Mouse (Mus musculus): ENCODE results near the gene Gabbr2. TPM values are rescaled to one million over a fixed set of nuclear protein-coding genes. Genes with fewer than 3 reads are reported as not detected.
A peak's percentile ranks its signal among the peaks of the same experiment; 100 is the strongest.

The Gabbr2 gene
- polyA plus RNA-seq, 1 experiment from 2014 or later, result 0.17 TPM

DNA sequence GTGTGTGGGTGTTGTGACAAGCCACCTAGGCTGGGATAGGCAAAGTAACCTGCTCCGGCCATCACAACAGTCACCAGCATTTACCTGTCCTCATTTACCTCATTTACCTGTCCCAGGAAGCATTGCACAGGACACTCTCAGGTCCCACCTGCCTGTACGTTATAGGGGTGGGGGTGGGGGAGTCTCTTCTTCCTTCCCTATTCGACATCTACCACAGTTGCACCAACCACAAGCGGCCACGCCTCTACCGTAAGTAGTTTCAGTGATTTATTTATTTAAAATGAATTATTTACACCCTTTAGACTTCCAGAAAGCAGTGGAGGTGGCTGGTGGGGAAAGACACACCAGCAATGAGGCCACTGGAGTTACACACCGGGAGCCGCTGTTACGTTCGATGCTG, 123.9 kb downstream of the Gabbr2 start:
- 75% methylated on average over 10 of the region's 10 CpGs for WGBS
- Histone ChIP-seq H3K36me3 (ENCODE audit: control insufficient read depth, insufficient read depth, low read length) (no peaks in the 10 kb centered on the region), H3K4me2 (ENCODE audit: low read depth, low read length) (no peak overlapping the region), H3K9me3 (ENCODE audit: control insufficient read depth, low read length) (no peaks in the 10 kb centered on the region), H3K4me3 (ENCODE audit: low read length) (no peak overlapping the region), H3K27me3 (replicated peaks; ENCODE audit: control insufficient read depth, insufficient read depth, low read length) (0 out of 2 replicates have a peak, but pooled peaks cover 2% of the 10 kb centered on the region), H3K9ac (ENCODE audit: low read depth, low read length) (no peak overlapping the region), H3K27ac (ENCODE audit: low read length) (no peak overlapping the region), H3K4me1 (ENCODE audit: control insufficient read depth, insufficient read depth, low read length) (peaks cover 9% of the 10 kb centered on the region; the same call in 1 of the 2 replicates)
- ATAC-seq, result no peak

DNA sequence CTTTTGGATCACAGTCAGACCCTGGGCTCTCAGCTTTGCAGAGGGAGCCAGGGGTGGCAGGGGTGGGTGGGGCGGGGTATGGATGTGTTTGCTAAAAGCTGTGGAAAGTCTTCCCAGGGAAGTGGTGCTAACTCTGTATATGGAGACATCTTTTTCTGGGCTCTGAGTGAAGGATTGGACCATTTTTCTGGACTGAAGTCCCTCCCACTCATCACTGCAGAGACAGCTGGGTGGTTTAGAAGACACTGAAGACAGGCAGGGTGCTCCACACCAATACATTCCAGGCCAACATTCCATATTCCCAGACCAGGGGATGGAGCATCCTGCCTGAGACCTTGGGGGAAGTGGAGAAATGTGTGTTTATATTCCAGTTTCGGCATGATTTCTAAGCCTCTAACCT, 125.6 kb downstream of the Gabbr2 start:
- 54% methylated on average over 2 of the region's 2 CpGs for WGBS

DNA sequence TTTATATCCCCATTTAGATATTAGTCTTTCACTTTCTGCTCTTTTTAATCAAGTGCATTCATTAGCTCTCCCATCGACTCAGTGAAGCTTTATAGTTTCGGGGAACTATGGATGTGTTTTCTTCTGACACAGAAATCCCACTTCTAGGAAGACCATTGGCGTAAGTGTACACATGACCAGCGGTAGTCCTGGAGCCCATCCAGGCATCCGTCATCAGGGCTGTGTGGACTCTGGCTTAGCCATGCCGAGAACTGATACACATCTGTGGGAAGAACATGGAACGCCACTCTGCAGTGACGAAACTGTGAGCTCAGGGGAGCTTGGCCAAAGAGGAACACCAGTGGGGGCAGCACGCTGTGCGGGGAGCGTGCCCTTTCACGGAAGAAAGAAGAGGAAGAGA, 128.0 kb downstream of the Gabbr2 start:
- H3K36me3 ChIP-seq (ENCODE audit: control insufficient read depth, insufficient read depth, low read length), result no peaks in the 10 kb centered on the region
- ATAC-seq, result no peak
- no peaks in the 10 kb centered on the region for H3K9me3 ChIP-seq (ENCODE audit: control insufficient read depth, low read length)
- H3K27me3 ChIP-seq (replicated peaks; ENCODE audit: control insufficient read depth, insufficient read depth, low read length), result no peaks in the 10 kb centered on the region
- no peak overlapping the region for H3K4me2 ChIP-seq (ENCODE audit: low read depth, low read length)
- no peak overlapping the region for H3K27ac ChIP-seq (ENCODE audit: low read length)
- H3K9ac ChIP-seq (ENCODE audit: low read depth, low read length), result no peak overlapping the region
- WGBS, result 69% methylated on average over 12 of the region's 12 CpGs
- H3K4me1 ChIP-seq (ENCODE audit: control insufficient read depth, insufficient read depth, low read length), result 0 out of 2 replicates have a peak, but pooled peaks cover 3% of the 10 kb centered on the region
- no peak overlapping the region for H3K4me3 ChIP-seq (ENCODE audit: low read length)

More for the DNA sequence above, 125.6 kb downstream of the Gabbr2 start:
- Histone ChIP-seq H3K36me3 (ENCODE audit: control insufficient read depth, insufficient read depth, low read length) (no peaks in the 10 kb centered on the region), H3K9me3 (ENCODE audit: control insufficient read depth, low read length) (no peaks in the 10 kb centered on the region), H3K27me3 (replicated peaks; ENCODE audit: control insufficient read depth, insufficient read depth, low read length) (no peaks in the 10 kb centered on the region), H3K4me1 (ENCODE audit: control insufficient read depth, insufficient read depth, low read length) (peaks cover 9% of the 10 kb centered on the region; the same call in 1 of the 2 replicates), H3K27ac (ENCODE audit: low read length) (no peak overlapping the region), H3K9ac (ENCODE audit: low read depth, low read length) (no peak overlapping the region), H3K4me3 (ENCODE audit: low read length) (no peak overlapping the region), H3K4me2 (ENCODE audit: low read depth, low read length) (no peak overlapping the region)
- ATAC-seq, result no peak

DNA sequence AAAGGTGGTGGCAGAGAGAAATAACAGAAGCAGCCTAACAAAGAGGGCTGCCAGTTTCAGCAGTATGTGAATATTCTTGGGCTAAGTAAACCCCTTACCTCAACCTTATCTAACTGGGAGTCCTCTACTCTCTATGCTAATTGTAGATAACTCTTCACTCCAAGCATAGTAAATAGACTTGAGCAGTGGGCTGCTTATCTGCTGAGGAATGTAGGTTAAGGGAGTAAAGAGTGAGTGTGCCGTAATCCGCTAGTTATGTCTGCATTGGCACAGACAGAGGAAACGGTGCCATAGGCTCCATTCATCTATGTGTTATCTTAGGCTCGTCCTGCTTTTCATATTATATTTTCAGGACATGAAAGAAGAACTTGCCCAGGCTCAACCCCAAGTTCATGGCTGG, 129.0 kb downstream of the Gabbr2 start:
- WGBS, result 79% methylated on average over 4 of the region's 4 CpGs
- Histone ChIP-seq H3K36me3 (ENCODE audit: control insufficient read depth, insufficient read depth, low read length) (no peaks in the 10 kb centered on the region), H3K27ac (ENCODE audit: low read length) (no peak overlapping the region), H3K27me3 (replicated peaks; ENCODE audit: control insufficient read depth, insufficient read depth, low read length) (no peaks in the 10 kb centered on the region), H3K9ac (ENCODE audit: low read depth, low read length) (no peak overlapping the region), H3K9me3 (ENCODE audit: control insufficient read depth, low read length) (no peaks in the 10 kb centered on the region), H3K4me3 (ENCODE audit: low read length) (no peak overlapping the region), H3K4me2 (ENCODE audit: low read depth, low read length) (no peak overlapping the region), H3K4me1 (ENCODE audit: control insufficient read depth, insufficient read depth, low read length) (0 out of 2 replicates have a peak, but pooled peaks cover 3% of the 10 kb centered on the region)
- no peak for ATAC-seq

DNA sequence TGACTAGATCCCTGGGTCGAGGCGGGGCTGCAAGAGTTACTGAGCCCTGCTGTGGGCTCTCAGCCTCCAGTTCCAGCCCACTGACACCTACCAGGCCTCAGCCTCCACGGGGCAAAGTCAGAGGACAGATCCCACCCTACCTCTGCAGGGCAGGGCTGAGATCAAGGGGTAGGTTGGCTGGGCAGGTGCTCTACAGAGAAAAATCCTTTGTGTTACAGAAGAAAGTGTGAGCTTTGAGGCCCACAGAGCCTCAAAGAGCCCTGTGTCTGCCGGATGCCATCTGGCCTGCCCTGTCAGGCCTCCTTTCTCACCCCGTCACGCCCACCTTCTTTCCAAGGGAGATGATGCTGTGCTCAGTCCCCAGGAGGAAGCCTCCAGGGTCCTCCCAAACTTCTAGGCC, 131.1 kb downstream of the Gabbr2 start:
- Histone ChIP-seq H3K27ac (ENCODE audit: low read length) (no peak overlapping the region), H3K36me3 (ENCODE audit: control insufficient read depth, insufficient read depth, low read length) (no peaks in the 10 kb centered on the region), H3K9me3 (ENCODE audit: control insufficient read depth, low read length) (no peaks in the 10 kb centered on the region), H3K9ac (ENCODE audit: low read depth, low read length) (no peak overlapping the region), H3K27me3 (replicated peaks; ENCODE audit: control insufficient read depth, insufficient read depth, low read length) (no peaks in the 10 kb centered on the region), H3K4me2 (ENCODE audit: low read depth, low read length) (no peak overlapping the region), H3K4me1 (ENCODE audit: control insufficient read depth, insufficient read depth, low read length) (no peaks in the 10 kb centered on the region), H3K4me3 (ENCODE audit: low read length) (no peak overlapping the region)
- ATAC-seq, result no peak
- 74% methylated on average over 6 of the region's 6 CpGs for WGBS

DNA sequence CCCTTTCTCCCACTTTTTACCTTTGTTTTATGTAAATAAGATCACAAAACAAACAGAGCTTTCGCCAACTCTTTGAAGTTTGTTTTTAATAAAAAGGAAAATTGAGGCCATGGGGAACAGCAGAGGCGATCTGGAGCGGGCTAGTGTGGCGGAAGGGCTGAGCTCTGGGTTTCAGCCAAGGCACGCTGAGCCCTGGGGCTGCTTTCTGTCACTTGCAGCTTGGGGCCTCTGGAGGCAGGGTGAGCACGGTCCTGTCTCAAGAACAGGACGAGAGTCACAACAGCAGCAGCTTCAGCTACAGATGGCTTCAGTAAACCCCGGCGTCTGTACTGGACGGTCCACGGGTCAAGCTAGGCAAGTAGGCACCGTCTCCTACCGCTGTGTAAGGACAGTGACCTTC, 132.8 kb downstream of the Gabbr2 start:
- Histone ChIP-seq H3K9me3 (ENCODE audit: control insufficient read depth, low read length) (no peaks in the 10 kb centered on the region), H3K27me3 (replicated peaks; ENCODE audit: control insufficient read depth, insufficient read depth, low read length) (no peaks in the 10 kb centered on the region), H3K4me3 (ENCODE audit: low read length) (no peak overlapping the region), H3K27ac (ENCODE audit: low read length) (no peak overlapping the region), H3K4me2 (ENCODE audit: low read depth, low read length) (no peak overlapping the region), H3K4me1 (ENCODE audit: control insufficient read depth, insufficient read depth, low read length) (no peaks in the 10 kb centered on the region), H3K9ac (ENCODE audit: low read depth, low read length) (no peak overlapping the region), H3K36me3 (ENCODE audit: control insufficient read depth, insufficient read depth, low read length) (no peaks in the 10 kb centered on the region)
- ATAC-seq, result 0 out of 2 replicates have a peak, but pooled peaks have one; percentile 38
- WGBS, result 23% methylated on average over 13 of the region's 13 CpGs

DNA sequence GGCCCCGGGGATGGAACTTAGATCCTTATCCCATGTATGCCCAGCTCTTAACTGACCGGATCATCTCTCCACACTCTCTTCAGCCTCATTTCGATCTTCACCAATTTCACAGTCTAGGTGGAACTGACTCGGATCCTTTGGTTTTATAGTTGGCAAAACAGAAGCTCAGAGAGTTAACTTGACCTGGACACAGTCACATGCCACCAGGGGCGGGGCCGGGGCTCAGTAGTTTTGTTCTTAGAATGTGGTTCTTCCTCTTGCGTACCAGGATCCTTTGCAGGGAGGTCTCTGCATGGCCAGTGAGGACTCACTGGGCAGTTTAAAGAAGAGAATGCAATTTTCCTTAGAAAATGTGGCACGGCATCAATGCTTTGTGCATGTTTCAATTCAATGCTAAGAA, 135.5 kb downstream of the Gabbr2 start:
- Histone ChIP-seq H3K9ac (ENCODE audit: low read depth, low read length) (no peak overlapping the region), H3K4me1 (ENCODE audit: control insufficient read depth, insufficient read depth, low read length) (no peaks in the 10 kb centered on the region), H3K9me3 (ENCODE audit: control insufficient read depth, low read length) (no peaks in the 10 kb centered on the region), H3K27ac (ENCODE audit: low read length) (no peak overlapping the region), H3K27me3 (replicated peaks; ENCODE audit: control insufficient read depth, insufficient read depth, low read length) (no peaks in the 10 kb centered on the region), H3K4me2 (ENCODE audit: low read depth, low read length) (no peak overlapping the region), H3K4me3 (ENCODE audit: low read length) (no peak overlapping the region), H3K36me3 (ENCODE audit: control insufficient read depth, insufficient read depth, low read length) (no peaks in the 10 kb centered on the region)
- ATAC-seq, result no peak
- 92% methylated on average over 8 of the region's 8 CpGs for WGBS

DNA sequence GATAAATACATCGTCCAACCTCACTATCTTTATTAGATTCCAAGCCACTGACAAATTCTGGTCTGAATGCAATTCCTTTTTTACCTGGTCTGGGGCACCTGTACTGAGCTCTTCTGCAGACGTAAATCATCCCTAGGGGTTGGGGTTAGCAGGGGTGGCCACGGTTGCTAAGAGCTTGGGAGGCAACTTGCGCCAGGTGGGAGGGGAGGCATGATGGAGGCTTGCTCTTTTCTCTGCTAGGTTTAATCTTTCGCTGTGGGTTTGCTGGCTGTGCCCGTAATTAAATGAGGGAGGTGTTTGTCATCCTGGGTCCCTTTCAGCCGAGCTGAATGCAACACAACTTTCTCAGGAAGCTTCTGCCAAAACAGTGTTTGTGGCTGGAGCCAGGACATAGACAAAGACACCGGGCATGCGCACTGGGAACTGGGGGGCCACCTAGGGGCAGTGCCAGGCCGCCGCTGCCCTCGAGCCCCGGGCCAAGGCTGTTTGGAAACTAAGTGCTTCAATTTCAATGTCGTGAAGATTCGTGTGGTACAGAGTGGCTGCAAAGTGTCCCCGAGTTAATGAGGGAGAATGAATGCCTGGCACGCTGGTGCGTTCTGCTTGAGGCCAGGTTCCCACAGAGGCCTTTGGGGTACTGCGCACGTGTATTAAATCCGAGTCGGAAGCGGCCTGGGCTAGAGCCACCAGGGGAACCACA, 136.8 kb downstream of the Gabbr2 start:
- Histone ChIP-seq H3K4me2 (ENCODE audit: low read depth, low read length) (no peak overlapping the region), H3K9me3 (ENCODE audit: control insufficient read depth, low read length) (no peaks in the 10 kb centered on the region), H3K36me3 (ENCODE audit: control insufficient read depth, insufficient read depth, low read length) (no peaks in the 10 kb centered on the region), H3K9ac (ENCODE audit: low read depth, low read length) (no peak overlapping the region), H3K27ac (ENCODE audit: low read length) (no peak overlapping the region), H3K27me3 (replicated peaks; ENCODE audit: control insufficient read depth, insufficient read depth, low read length) (no peaks in the 10 kb centered on the region), H3K4me3 (ENCODE audit: low read length) (no peak overlapping the region), H3K4me1 (ENCODE audit: control insufficient read depth, insufficient read depth, low read length) (no peaks in the 10 kb centered on the region)
- 64% methylated on average over 23 of the region's 23 CpGs for WGBS
- ATAC-seq, result no peak

DNA sequence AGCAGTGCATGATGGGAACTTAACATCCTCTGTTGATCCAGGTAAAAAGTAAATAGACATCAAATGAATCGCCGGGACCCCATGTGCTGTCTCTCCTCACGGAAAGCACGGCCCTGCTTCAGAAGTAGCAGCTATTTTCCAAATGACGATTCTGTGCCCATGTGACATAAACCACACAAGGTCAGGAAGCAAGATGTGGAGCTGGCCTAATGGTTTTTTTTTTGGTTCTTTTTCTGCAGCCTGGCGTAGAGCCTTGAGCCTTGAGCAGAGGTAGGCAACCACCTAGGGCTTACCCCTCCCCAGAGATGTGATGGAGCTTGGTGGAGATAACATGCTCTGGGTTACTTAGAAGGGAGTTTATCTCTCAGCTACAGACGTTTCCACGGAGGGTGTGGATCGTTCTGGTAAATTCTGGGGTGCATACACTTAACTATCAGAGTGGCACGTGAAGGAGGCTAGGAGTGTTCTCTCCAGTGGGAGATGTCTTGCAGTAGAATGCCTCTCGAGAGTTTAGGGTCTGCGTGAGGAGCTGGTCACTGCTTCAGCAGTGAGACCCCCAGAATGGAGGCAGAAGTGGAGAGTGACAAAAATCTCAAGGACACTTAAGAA, 137.7 kb downstream of the Gabbr2 start:
- Histone ChIP-seq H3K4me1 (ENCODE audit: control insufficient read depth, insufficient read depth, low read length) (no peaks in the 10 kb centered on the region), H3K27ac (ENCODE audit: low read length) (no peak overlapping the region), H3K27me3 (replicated peaks; ENCODE audit: control insufficient read depth, insufficient read depth, low read length) (no peaks in the 10 kb centered on the region), H3K9me3 (ENCODE audit: control insufficient read depth, low read length) (no peaks in the 10 kb centered on the region), H3K9ac (ENCODE audit: low read depth, low read length) (no peak overlapping the region), H3K36me3 (ENCODE audit: control insufficient read depth, insufficient read depth, low read length) (no peaks in the 10 kb centered on the region), H3K4me2 (ENCODE audit: low read depth, low read length) (no peak overlapping the region), H3K4me3 (ENCODE audit: low read length) (no peak overlapping the region)
- ATAC-seq, result peak; percentile 64
- WGBS, result 61% methylated on average over 12 of the region's 12 CpGs
